Mouse (Mus musculus) olfactory bulb, adult 2 months (tissue): ENCODE results near the gene Akt3. TPM values are rescaled to one million over a fixed set of nuclear protein-coding genes. Genes with fewer than 3 reads are reported as not detected.

Experiments
- H3K27ac ChIP-seq: fragments of 200-500 bp; 2 replicates; pipeline ENCODE4 v1.5.1; 2012; ENCODE audit warnings: low read depth, low read length; ENCODE audit not compliant: insufficient read depth
- H3K4me1 ChIP-seq: fragments of 200-500 bp; 2 replicates; pipeline ENCODE4 v1.6.1; 2012; ENCODE audit warnings: low read length; ENCODE audit not compliant: control insufficient read depth, insufficient read depth
- H3K4me3 ChIP-seq: fragments of 200-500 bp; 2 replicates; pipeline ENCODE4 v1.5.1; 2012; ENCODE audit warnings: mild to moderate bottlenecking, low read depth, low read length, moderate library complexity; ENCODE audit not compliant: insufficient read depth
- CTCF ChIP-seq: fragments of 200-500 bp; IDR thresholded peaks from 2 replicates; pipeline ENCODE4 v1.5.1; 2012; ENCODE audit warnings: low read depth, mild to moderate bottlenecking, low read length, moderate library complexity; ENCODE audit not compliant: insufficient read depth
- POLR2A ChIP-seq: fragments of 200-500 bp; IDR thresholded peaks from 2 replicates; pipeline ENCODE4 v1.6.1; 2012; ENCODE audit warnings: mild to moderate bottlenecking, low read depth, low read length, moderate library complexity; ENCODE audit not compliant: insufficient read depth
- WGBS: fragments of 180-500 bp; shearing (Covaris S2); methylation state at CpG from one replicate; pipeline ENCODE4 v1.1.7; 2018; 5-methylcytosine and 5-hydroxymethylcytosine counted together
- polyA plus RNA-seq: library from polyadenylated mRNA; stranded (reverse); fragments of >200 nt; gene quantifications from 2 replicates; pipeline ENCODE4 v1.2.4, GENCODE M21; 2012; ENCODE audit warnings: low replicate concordance; ENCODE audit not compliant: missing spikeins, insufficient read depth, insufficient read length

Gene Akt3
- polyA plus RNA-seq, 1 experiment = 204 TPM

DNA sequence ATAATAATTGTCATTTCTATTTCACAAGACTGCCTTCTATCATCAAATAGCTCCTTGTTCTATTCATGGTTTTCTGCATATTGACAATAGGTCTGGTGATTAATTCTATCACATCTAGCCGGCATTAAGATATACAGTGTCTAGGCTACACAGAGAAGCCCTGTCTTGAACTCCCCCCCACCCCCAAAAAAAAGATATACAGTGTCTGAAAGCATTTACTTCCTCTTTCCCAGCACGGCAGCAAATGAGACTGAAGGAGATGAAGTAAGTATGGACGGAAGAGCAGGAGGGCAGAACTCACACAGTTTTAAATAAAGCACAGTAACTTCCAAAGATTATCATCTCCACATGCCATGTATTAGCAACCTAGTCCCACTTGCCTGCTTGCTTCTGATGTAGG is 168.5 kb downstream of the Akt3 start:
- TF ChIP-seq POLR2A = no peak
- TF ChIP-seq CTCF = no peak
- 65% methylated on average over 3 of the region's 3 CpGs for WGBS
- H3K4me1 ChIP-seq = no peaks in the 10 kb centered on the region; the same call in 1 of the 2 replicates

GRCm38 (mm10) chr1:177089048-177089447 is 169.0 kb downstream of the Akt3 start:
- TF ChIP-seq CTCF (no peak), POLR2A (no peak)
- WGBS = 91% methylated on average over 4 of the region's 4 CpGs
- Histone ChIP-seq H3K27ac (no peak overlapping the region), H3K4me1 (no peaks in the 10 kb centered on the region; the same call in 1 of the 2 replicates), H3K4me3 (no peak overlapping the region)

More for the DNA sequence above, 168.5 kb downstream of the Akt3 start:
- Histone ChIP-seq H3K4me3 (no peak overlapping the region), H3K27ac (no peak overlapping the region)

DNA sequence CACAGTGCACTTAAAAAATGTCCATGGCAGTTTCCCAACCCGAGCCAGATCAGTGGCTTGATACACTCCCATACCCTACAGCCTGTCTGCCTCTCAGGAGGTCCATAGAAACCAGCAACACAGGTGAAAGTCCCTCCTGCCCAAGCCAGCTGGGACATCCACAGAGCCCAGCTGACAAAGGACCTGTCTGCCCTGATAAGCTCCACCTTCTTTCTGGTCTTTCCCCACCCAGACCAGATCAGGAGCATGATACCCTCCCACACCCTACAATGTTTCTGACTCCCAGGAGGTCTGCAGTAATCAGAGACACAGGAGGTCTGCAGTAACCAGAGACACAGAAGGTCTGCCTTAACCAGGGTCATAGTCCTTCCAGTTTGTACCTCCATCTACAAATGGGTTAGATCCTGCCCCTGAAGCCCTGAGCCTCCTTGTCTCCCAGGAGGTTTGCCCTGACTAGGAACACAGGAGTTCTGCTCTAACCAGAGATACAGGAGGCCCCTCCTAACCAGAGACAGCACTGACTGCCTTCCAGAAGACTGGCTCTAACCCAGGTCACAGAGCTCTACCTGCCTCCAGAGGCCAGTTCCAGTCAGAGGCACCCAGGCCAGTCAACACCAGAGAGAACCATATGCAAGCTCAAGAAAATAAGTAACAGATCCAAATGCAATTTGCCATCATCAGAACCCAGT is 175.9 kb downstream of the Akt3 start:
- WGBS = 90% methylated on average over 1 of the region's 1 CpGs
- H3K4me3 ChIP-seq = no peak overlapping the region
- TF ChIP-seq CTCF (no peak), POLR2A (no peak)
- no peaks in the 10 kb centered on the region for H3K4me1 ChIP-seq
- H3K27ac ChIP-seq = no peak overlapping the region

DNA sequence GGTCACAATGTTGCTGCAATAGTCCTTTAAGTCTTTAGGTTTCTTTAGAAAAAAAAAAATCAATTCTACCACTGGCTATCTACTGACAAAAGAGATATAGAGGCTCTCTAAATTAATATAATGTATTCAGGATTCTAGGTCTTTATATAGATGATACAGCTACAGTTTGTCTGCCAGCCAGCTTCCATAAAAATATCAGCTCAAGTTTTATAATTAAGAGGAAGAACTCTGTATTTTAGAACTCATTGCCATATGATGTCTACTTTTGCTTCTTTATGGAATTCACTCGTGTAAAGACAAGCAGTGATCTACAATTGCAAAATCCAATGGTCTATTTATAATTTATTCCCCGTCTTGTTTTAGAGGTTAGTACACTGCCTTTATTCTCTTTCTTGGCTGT is 188.8 kb downstream of the Akt3 start:
- 68% methylated on average over 2 of the region's 2 CpGs for WGBS
- TF ChIP-seq POLR2A = no peak
- TF ChIP-seq CTCF = no peak
- H3K4me1 ChIP-seq = no peaks in the 10 kb centered on the region
- no peak overlapping the region for H3K4me3 ChIP-seq
- no peak overlapping the region for H3K27ac ChIP-seq

GRCm38 (mm10) chr1:177067123-177067646 is 190.8 kb downstream of the Akt3 start:
- no peak overlapping the region for H3K27ac ChIP-seq
- H3K4me1 ChIP-seq = no peaks in the 10 kb centered on the region
- TF ChIP-seq POLR2A (no peak), CTCF (no peak)
- H3K4me3 ChIP-seq = no peak overlapping the region
- WGBS = 75% methylated on average over 8 of the region's 8 CpGs

GRCm38 (mm10) chr1:177065732-177066131 is 192.3 kb downstream of the Akt3 start:
- TF ChIP-seq CTCF (no peak), POLR2A (no peak)
- Histone ChIP-seq H3K4me1 (no peaks in the 10 kb centered on the region), H3K4me3 (no peak overlapping the region), H3K27ac (no peak overlapping the region)

DNA sequence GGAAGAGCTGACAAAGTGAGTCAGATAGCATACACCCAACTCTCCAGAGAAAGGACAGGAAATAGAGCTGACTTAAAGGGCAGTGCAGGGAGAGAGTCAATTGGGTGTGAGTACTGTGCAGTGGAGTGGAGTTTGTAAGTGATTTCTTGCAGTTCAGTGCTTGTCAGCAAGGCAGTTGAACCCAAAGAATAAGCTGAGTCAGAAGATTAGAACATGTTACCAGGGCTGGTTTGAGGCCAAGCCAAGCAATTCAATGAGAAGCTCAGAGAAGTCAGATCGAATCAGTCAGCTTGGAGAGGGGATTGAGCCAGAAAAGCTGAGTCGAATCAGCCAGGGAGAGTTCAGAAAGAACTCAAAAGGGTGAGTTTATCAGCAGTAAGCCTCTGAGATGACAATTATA is 196.2 kb downstream of the Akt3 start:
- H3K4me1 ChIP-seq = no peaks in the 10 kb centered on the region
- no peak overlapping the region for H3K27ac ChIP-seq
- H3K4me3 ChIP-seq = no peak overlapping the region
- 77% methylated on average over 2 of the region's 2 CpGs for WGBS
- no peak for TF ChIP-seq CTCF
- TF ChIP-seq POLR2A = no peak

DNA sequence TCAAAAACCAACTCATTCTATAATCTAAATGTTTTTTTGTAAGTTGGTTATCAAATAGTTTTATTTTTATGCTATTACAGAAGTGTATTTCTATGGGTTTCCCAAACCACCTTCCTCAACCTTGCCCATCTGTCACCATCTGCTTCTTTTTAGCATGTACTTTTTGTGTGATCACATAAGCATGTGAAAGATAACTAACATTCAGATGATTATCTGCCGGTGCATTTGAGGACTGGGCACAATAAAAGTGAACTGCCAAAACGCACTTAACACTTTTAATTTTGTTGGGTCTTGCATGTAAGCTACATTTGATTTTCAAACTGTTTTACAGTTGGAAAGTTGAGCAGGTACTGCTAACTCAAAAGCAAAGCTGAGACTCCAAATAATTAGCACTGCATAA is 203.1 kb downstream of the Akt3 start:
- no peak overlapping the region for H3K27ac ChIP-seq
- WGBS = 86% methylated on average over 2 of the region's 2 CpGs

DNA sequence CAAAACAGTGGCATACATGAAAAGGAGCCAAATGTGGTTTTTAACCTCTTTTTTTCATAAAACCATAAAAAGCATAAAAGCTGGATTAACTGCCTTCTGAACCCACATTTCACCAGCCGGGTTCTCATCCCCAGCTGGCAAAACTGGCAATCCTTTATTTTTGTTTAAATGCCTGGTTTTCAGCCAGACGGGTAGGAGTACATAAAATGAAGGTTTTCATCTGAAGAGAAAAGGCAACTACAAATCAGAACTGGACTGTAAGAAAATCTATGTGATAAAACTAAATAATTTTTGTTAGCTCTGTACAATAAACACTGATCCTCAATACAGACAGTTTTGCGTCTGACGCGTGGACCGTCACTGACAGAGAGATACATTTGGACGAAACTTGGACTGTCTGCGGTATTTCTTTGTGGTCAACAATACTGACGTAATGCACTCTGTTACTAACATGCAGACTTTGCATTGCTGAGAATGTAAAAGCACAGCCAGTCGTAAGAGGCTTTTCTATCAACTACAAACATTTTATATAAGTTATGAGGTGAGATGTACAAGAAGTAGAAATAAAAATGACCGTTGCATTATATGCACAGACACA is 206.5 kb downstream of the Akt3 start:
- WGBS = 81% methylated on average over 11 of the region's 11 CpGs
- no peaks in the 10 kb centered on the region for H3K4me1 ChIP-seq
- no peak overlapping the region for H3K27ac ChIP-seq
- TF ChIP-seq CTCF (no peak), POLR2A (no peak)
- no peak overlapping the region for H3K4me3 ChIP-seq

More for the DNA sequence above, 203.1 kb downstream of the Akt3 start:
- Histone ChIP-seq H3K4me3 (no peak overlapping the region), H3K4me1 (no peaks in the 10 kb centered on the region)
- TF ChIP-seq CTCF = no peak
- TF ChIP-seq POLR2A = no peak
